Mouse (Mus musculus): ENCODE data around the gene Cacna2d1.

DNA sequence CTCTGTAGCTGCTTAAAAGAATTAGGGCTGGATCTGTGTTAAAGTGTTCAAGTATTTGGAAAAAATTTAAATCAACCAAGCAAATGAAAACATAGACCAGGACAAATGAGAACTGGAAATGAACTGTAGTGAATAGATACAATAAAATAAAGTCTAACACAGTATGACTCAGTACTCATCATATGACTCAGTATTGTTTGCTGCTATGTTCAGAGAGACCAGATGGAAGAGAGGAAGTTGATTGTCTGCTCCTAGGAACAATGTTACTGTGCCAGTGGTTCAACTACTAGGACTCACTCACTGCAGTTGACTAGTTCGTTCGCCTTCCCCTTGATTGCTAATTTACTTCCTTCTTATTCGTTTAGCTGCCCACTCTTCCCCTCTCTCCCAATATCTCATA is 421.3 kb downstream of the Cacna2d1 start:
- no peak for TF ChIP-seq CTCF (IDR thresholded peaks at IDR 0.05; ENCODE audit: low read depth)
- TF ChIP-seq EP300 (IDR thresholded peaks at IDR 0.05; ENCODE audit: low read depth), result no peak
